Mouse (Mus musculus) right cerebral cortex, adult 18-20 months (tissue): Measurements from ENCODE around the gene Tmem117.

Experiments used
- DNase-seq: peaks from one replicate; pipeline ENCODE4 v3.0.0; 2022; ENCODE audit warnings: mixed read lengths

The Tmem117 gene

GRCm38 (mm10) chr15:94649071-94649765 is 20.2 kb downstream of the Tmem117 start:
- DNase-seq: no peak

- no peak for DNase-seq
Observed at GRCm38 (mm10) chr15:94649766-94650120, 20.7 kb downstream of the Tmem117 start.

GRCm38 (mm10) chr15:94651350-94651749 is 22.3 kb downstream of the Tmem117 start:
- DNase-seq: no peak

GRCm38 (mm10) chr15:94651969-94652842 is 23.2 kb downstream of the Tmem117 start:
- peak; percentile 68 for DNase-seq

- DNase-seq: no peak
Observed at GRCm38 (mm10) chr15:94652843-94653206, 23.8 kb downstream of the Tmem117 start.

GRCm38 (mm10) chr15:94655811-94656323 is 26.8 kb downstream of the Tmem117 start:
- DNase-seq: no peak

- DNase-seq: no peak
Observed at GRCm38 (mm10) chr15:94657882-94658281, 28.9 kb downstream of the Tmem117 start.

- no peak for DNase-seq
Observed at GRCm38 (mm10) chr15:94658392-94659111, 29.5 kb downstream of the Tmem117 start.

- no peak for DNase-seq
Observed at GRCm38 (mm10) chr15:94659112-94659437, 30.0 kb downstream of the Tmem117 start.

- no peak for DNase-seq
Observed at GRCm38 (mm10) chr15:94660913-94661312, 31.9 kb downstream of the Tmem117 start.

GRCm38 (mm10) chr15:94661398-94661797 is 32.4 kb downstream of the Tmem117 start:
- no peak for DNase-seq

GRCm38 (mm10) chr15:94664612-94665011 is 35.6 kb downstream of the Tmem117 start:
- no peak for DNase-seq

GRCm38 (mm10) chr15:94681135-94681534 is 52.1 kb downstream of the Tmem117 start:
- DNase-seq: no peak

- no peak for DNase-seq
Observed at GRCm38 (mm10) chr15:94684269-94684668, 55.2 kb downstream of the Tmem117 start.

- DNase-seq: no peak
Observed at GRCm38 (mm10) chr15:94687176-94687575, 58.1 kb downstream of the Tmem117 start.

GRCm38 (mm10) chr15:94687629-94688028 is 58.6 kb downstream of the Tmem117 start:
- DNase-seq: no peak

GRCm38 (mm10) chr15:94689195-94689883 is 60.3 kb downstream of the Tmem117 start:
- no peak for DNase-seq

- DNase-seq: no peak
Observed at GRCm38 (mm10) chr15:94689884-94690231, 60.8 kb downstream of the Tmem117 start.

GRCm38 (mm10) chr15:94722759-94723158 is 93.7 kb downstream of the Tmem117 start:
- peak; percentile 77 for DNase-seq

- peak; percentile 39 for DNase-seq
Observed at GRCm38 (mm10) chr15:94732104-94732503, 103.1 kb downstream of the Tmem117 start.

- no peak for DNase-seq
Observed at GRCm38 (mm10) chr15:94769227-94769626, 140.2 kb downstream of the Tmem117 start.

- DNase-seq: no peak
Observed at GRCm38 (mm10) chr15:94770832-94771578, 142.0 kb downstream of the Tmem117 start.
